Mouse (Mus musculus) heart, postnatal 10 days (tissue): Measurements from ENCODE around the gene Unc45b. TPM values are rescaled to one million over a fixed set of nuclear protein-coding genes. Genes with fewer than 3 reads are reported as not detected.
A peak's percentile ranks its signal among the peaks of the same experiment; 100 is the strongest.
"Not testable (repeated sequence)": the region's sequence is repeated elsewhere in the genome, so short reads cannot be mapped to it uniquely, and the experiment has no call there.

Source experiments
- DNase-seq, 2 experiments: peaks; one replicate each; pipeline ENCODE4 v3.0.0; 2021
- intact Hi-C: fragments of 180-260 bp; cut with DNase I; formaldehyde crosslinking; loops from one replicate; pipeline ENCODE4 v1.15.1; 2025
- total RNA-seq, 2 experiments: library from RNA; stranded (reverse); gene quantifications; 2 replicates each; pipeline ENCODE4 v1.2.3; 2021

Gene Unc45b
- total RNA-seq, 2 experiments from 2014 or later = 161 to 177 TPM

GRCm38 (mm10) chr11:82931671-82932450 is 21.5 kb downstream of the Unc45b start:
- intact Hi-C loops, DNase-seq: not testable (repeated sequence)

- intact Hi-C loops = no loop called here
- no peak for DNase-seq
Measured at GRCm38 (mm10) chr11:82933186-82933585, 22.8 kb downstream of the Unc45b start.

GRCm38 (mm10) chr11:82943336-82943735 is 33.0 kb downstream of the Unc45b start:
- intact Hi-C loops = no loop called here
- DNase-seq = no peak

DNA sequence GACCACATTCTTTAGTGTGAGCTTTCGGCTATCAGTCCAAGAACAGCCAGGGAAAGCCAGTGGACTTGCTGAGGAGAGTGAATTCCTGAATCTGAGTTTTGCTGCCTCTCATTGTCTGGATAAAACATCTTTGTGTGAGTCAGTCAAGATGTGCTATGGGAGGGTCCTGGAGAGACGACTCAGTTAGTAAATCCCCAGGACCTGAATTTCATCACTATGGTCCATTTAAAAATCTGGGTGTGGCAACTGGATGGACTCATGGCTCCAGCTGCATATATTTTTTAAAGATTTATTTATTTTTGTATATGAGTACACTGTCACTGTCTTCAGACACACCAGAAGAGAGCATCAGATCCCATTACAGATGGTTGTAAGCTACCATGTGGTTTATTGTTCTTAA is 35.3 kb downstream of the Unc45b start:
- intact Hi-C loops = no loop called here

GRCm38 (mm10) chr11:82947457-82947856 is 37.1 kb downstream of the Unc45b start:
- intact Hi-C loops = no loop called here
- no peak for DNase-seq

More for the DNA sequence above, 35.3 kb downstream of the Unc45b start:
- no peak for DNase-seq

- no peak for DNase-seq
- intact Hi-C loops = no loop called here
Measured at GRCm38 (mm10) chr11:82949036-82949435, 38.7 kb downstream of the Unc45b start.

DNA sequence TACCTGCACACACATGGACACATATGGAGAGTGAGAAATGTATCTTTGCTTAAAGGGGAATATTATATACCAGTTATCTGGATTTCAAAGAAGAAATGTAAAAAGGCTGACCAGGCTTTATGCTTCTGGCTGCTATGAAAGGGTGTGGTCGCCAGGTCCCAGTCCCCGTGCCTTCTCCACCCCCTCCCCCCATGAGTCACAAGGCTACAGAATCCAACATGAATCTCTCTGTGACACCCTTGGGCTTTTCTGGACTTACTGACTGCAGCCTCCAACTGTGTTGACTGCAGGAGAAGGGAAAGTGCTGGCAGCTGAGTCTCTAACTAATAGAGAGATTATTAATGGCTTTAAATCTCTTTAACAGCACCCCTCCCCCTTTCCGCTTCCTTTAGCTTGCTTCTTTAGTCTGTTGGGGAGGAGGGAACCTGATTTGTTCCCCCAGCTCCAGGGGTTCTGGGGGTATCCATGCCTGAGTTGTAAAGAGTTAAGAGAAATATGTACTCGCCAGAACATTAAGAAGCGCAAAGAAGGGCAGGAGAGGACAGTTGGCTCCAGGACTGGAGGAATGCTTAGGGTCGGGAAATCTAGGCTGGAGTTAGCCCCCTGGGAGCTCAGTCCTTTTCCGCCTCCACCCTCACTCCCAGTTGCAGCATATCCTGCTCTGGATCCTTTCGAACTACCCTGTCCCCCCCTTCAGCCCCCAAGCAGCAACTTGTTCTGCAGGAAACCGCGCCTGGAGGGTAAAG is 40.6 kb downstream of the Unc45b start, which contains the start of gene Slfn5:
Gene Slfn5, plus strand, starts transcription at position 614 of the 746 bp plus-strand sequence.
- intact Hi-C loops = no loop called here
- DNase-seq = peak; percentile 73

DNA sequence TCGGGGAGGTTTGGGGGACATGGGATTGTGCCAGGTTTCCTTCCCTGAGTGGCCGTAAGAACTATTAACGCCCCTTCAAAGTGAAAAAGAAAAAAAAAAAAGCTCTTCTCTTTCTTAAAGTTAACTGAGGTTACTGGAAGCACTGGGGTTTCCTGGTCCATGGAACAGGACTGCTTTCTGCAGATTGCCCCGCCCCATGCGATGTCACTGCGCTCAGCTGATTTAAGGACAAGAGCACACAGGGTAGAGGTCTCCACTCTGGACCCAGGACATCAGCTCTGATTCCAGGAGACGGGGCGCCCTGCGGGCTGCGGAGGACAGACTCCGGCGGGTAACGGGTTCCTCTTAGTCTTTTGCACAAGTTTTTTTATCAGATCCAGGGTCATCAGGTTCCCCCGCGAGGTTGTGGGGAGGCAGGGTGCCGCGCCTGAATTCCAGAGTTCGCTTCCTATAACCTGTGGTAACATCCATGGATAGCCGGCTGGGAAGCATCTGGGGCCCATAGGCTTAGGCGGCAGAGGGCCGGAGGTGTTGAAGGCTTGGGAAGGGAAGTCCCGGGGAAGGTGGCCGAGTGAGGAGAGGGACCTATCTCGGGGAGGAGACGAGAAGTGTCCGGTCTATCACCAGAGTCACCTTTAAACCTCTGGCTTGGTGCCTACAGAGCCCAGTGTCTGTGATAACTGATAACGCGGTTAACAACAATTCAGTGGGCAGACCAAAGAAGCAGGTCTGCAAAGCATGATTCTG is 41.7 kb downstream of the Unc45b start:
- intact Hi-C loops = no loop called here

GRCm38 (mm10) chr11:82952612-82953542 is 42.5 kb downstream of the Unc45b start:
- intact Hi-C loops = no loop called here
- peak; percentile 45 to 47 for DNase-seq

More for the DNA sequence above, 41.7 kb downstream of the Unc45b start:
- peak; percentile 80 to 82 for DNase-seq

DNA sequence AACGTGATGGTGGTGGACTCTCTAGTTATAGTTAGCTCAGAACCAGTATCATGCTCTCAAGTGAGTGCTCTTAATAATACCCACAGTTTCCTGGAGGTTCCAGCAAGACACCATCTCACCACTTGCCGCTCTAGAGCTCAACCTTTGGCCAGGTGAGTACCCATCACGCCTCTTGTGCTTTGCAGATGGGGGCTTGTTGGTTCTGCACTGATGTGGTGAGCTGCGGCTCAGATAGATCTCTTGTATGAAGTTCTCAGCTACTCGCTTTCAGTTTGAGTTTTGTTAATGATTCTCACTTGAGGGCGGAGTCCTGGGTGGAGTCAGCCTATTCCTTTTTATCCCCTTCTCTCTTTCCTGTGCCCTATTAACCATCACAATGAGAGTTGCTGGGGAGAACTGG is 44.3 kb downstream of the Unc45b start:
- intact Hi-C loops = no loop called here
- DNase-seq = no peak

DNA sequence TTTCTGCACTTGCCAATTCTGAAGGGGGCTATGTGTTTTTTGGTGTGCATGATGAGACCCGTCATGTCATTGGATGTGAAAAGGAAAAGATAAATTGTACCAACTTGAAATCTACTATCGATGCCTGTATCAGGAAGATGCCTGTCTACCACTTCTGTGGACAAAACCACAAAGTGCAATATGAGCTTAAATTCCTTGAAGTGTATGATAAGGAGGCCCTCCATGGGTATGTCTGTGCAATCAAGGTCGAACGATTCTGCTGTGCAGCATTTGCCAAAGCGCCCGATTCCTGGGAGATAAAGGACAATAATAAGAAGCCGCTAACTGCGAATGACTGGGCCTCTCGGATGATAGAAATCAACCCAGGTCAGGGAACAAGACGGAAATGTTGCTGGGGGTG is 46.6 kb downstream of the Unc45b start:
- intact Hi-C loops = no loop called here
- DNase-seq = no peak

- peak; percentile 65 to 75 for DNase-seq
- intact Hi-C loops = loop anchor here (1.0 to 2.0 kb wide), 2 partner anchors 25 to 44 kb away; no protein-coding TSS in a partner anchor
Measured at GRCm38 (mm10) chr11:82959613-82960012, 49.3 kb downstream of the Unc45b start.

- intact Hi-C loops = no loop called here
- no peak for DNase-seq
Measured at GRCm38 (mm10) chr11:82961743-82962142, 51.4 kb downstream of the Unc45b start.

DNA sequence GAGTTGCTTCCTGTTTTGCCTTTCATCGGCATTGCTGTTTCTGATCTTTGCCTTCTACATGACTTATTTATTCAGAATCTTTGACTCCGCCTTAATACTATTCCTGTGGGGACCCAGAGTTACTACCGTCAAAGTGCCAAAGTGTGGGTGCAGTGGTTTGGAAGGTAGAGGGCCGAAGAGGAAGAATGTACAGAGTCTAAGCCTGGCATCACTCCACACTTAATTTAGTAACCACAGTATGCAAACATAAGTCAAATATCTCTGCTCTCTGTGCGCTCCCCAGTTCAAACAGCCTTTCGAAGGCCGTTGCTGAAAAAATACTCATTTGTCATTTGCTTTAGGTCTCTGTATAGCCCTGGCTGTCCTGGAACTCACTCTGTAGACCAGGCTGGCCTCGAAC is 51.9 kb downstream of the Unc45b start:
- no peak for DNase-seq
- intact Hi-C loops = no loop called here

DNA sequence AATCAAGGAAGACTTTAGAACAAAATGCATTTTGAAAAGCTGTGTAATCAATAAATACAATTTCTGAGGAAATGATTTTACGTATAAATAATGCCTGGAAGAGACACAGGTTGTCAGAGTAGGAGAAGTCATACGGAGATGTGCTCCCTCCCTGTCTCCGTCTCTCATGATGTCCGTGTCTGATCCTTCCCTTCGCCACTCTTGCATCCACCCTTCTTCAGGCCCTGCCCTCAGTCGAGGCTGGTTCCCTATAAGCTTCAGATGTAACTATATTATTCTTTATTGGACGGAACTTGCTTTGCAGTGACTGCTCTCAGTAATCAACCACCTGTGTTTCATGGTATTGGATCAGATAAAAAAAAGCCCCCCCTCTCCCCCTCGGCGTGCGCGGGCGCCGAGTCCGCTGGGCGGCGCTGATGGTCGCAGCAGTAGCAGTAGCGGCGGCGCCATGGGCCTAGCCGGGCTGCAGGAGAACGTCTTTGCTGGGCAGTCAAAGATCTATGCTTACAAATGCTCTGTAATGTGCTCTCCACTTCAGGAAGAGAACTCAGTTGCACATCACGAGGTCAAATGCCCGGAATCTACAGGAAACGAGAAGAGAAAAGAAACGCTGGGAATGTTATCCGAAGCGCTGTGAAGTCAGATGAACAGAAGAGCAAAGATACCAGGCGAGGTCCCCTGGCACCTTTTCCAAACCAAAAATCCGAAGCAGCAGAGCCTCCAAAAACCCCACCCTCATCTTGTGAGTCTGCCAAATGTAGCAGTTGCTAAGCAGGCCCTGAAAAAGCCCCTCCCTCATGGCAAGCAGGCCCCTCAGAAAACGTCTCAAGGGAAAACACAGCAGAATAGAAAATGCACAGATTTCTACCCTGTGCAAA is 60.6 kb downstream of the Unc45b start:
- intact Hi-C loops = loop anchor here (5.0 kb wide), 1 partner anchor 71 kb away; no protein-coding TSS in a partner anchor
- DNase-seq = peak in 1 of 2 experiments; percentile 55

GRCm38 (mm10) chr11:82971590-82971974 is 61.2 kb downstream of the Unc45b start:
- intact Hi-C loops = loop anchor here (5.0 kb wide), 1 partner anchor 71 kb away; no protein-coding TSS in a partner anchor
- no peak for DNase-seq

DNA sequence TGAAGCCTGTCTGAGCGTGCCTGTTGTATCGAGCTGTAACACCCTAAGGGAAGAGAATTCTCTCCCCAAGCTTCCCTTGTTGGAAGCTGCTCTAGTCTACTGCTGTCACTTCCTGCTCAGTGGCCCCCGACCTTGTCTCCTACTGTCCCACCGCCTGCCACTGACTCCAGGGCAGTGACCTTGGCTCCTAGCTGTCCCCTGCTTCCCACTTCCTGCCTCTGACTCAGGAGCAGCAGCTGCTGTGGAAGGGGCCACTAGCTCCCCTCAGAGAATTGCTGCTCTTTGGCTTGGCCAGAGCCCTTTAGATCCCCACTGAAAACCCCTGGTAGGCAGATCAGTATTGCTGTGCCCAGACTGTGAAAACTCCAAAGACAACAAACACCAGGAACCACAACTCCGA is 63.6 kb downstream of the Unc45b start:
- intact Hi-C loops = loop anchor here (5.0 kb wide), 1 partner anchor 68 kb away; no protein-coding TSS in a partner anchor

DNA sequence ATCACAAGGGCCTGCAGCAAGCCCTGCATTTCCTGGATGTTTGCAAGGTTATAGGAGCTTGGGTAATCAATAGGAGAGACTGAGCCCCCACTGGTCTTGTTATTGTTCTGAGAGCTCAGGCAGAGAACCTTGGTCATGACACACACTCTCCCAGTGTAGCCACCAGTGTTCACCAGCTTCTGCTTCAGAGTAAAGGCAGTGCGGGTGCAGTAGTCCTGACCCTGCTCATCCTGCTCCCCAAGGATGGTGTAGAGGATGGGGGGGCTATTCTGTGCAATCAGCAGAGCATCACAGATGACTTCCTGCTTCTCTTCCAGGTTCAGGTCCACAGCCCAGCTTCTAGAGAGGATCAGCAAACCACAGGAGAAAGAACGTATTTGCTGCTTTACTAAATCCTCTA is 72.1 kb downstream of the Unc45b start:
- intact Hi-C loops = loop anchor here (2.0 kb wide), 1 partner anchor 46 kb away; no protein-coding TSS in a partner anchor
- not testable (repeated sequence) for DNase-seq

More for the DNA sequence above, 63.6 kb downstream of the Unc45b start:
- DNase-seq = peak; percentile 22 to 35

DNA sequence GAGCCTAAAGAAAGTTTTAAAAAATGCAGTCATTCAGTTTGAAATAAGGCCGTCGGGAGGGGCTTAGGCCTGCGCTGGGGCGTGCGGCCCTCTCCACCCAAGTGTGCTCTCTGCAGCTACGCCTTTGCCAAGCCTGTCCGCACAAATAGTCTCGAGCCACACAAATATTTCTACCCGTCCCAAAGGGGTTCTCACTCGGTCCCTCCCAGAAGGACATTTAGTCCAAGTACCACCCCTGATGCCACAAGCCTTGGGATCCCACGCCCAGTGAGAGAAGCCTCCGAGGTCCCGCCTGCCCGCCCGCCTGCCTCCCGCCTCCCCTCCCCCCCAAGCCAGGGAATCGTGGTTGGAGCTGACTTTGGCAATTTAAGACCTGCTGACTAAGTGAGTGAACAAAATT is 72.8 kb downstream of the Unc45b start:
- intact Hi-C loops = loop anchor here (2.0 kb wide), 1 partner anchor 46 kb away; no protein-coding TSS in a partner anchor
- no peak for DNase-seq
